Mouse (Mus musculus) A20 (cell line): ENCODE results near the gene Ccdc6.

Source experiments
- DNase-seq: peaks from one replicate; pipeline ENCODE4 v3.0.0-alpha.2; 2011; ENCODE audit warnings: low read depth, low spot score

The Ccdc6 gene

GRCm38 (mm10) chr10:70096366-70097188 lies at the start of gene Ccdc6:
Gene Ccdc6, plus strand, starts transcription at chr10:70097121.
- DNase-seq = peak; percentile 88

GRCm38 (mm10) chr10:70049771-70050170 lies 47.1 kb upstream of the Ccdc6 start:
- no peak for DNase-seq

- DNase-seq = peak; percentile 59
Observed at GRCm38 (mm10) chr10:70055291-70055690, 41.6 kb upstream of the Ccdc6 start.

- no peak for DNase-seq
Observed at GRCm38 (mm10) chr10:70057064-70057463, 39.9 kb upstream of the Ccdc6 start.

- peak; percentile 92 for DNase-seq
Observed at GRCm38 (mm10) chr10:70060021-70060688, 36.8 kb upstream of the Ccdc6 start.

- peak; percentile 81 for DNase-seq
Observed at GRCm38 (mm10) chr10:70060689-70061081, 36.2 kb upstream of the Ccdc6 start.

- DNase-seq = peak; percentile 76
Observed at GRCm38 (mm10) chr10:70063881-70064555, 32.9 kb upstream of the Ccdc6 start.

- no peak for DNase-seq
Observed at GRCm38 (mm10) chr10:70065191-70065590, 31.7 kb upstream of the Ccdc6 start.

GRCm38 (mm10) chr10:70066497-70067168 lies 30.3 kb upstream of the Ccdc6 start:
- no peak for DNase-seq

GRCm38 (mm10) chr10:70067169-70068115 lies 29.5 kb upstream of the Ccdc6 start:
- DNase-seq = no peak

GRCm38 (mm10) chr10:70069321-70069720 lies 27.6 kb upstream of the Ccdc6 start:
- DNase-seq = no peak

GRCm38 (mm10) chr10:70071334-70071733 lies 25.6 kb upstream of the Ccdc6 start:
- no peak for DNase-seq

- no peak for DNase-seq
Observed at GRCm38 (mm10) chr10:70077452-70077851, 19.5 kb upstream of the Ccdc6 start.

- no peak for DNase-seq
Observed at GRCm38 (mm10) chr10:70080908-70081307, 16.0 kb upstream of the Ccdc6 start.

- no peak for DNase-seq
Observed at GRCm38 (mm10) chr10:70081564-70082175, 15.3 kb upstream of the Ccdc6 start.

- DNase-seq = no peak
Observed at GRCm38 (mm10) chr10:70083241-70083640, 13.7 kb upstream of the Ccdc6 start.

GRCm38 (mm10) chr10:70085256-70085961 lies 11.5 kb upstream of the Ccdc6 start:
- no peak for DNase-seq

GRCm38 (mm10) chr10:70088788-70089187 lies 8.1 kb upstream of the Ccdc6 start:
- DNase-seq = no peak

GRCm38 (mm10) chr10:70091876-70092462 lies 5.0 kb upstream of the Ccdc6 start:
- no peak for DNase-seq
